Mouse (Mus musculus) CD4-positive, CD25-positive, alpha-beta regulatory T cell, adult 4 months (primary cell): Measurements from ENCODE around the gene Parn. TPM values are rescaled to one million over a fixed set of nuclear protein-coding genes. Genes with fewer than 3 reads are reported as not detected.
A peak's percentile ranks its signal among the peaks of the same experiment; 100 is the strongest.
"Not testable (repeated sequence)": the region's sequence is repeated elsewhere in the genome, so short reads cannot be mapped to it uniquely, and the experiment has no call there.

Source experiments
- ATAC-seq: one replicate; pipeline ENCODE4 v1.8.0; 2017
- polyA plus RNA-seq, 2 experiments: library from polyadenylated mRNA; unstranded; fragments of 100-300 nt; shearing (Covaris generic); gene quantifications; one replicate each; pipeline ENCODE4 v1.2.1; 2017

Parn gene
- polyA plus RNA-seq: 10 to 100 TPM; 36.0 to 41.4 TPM

DNA sequence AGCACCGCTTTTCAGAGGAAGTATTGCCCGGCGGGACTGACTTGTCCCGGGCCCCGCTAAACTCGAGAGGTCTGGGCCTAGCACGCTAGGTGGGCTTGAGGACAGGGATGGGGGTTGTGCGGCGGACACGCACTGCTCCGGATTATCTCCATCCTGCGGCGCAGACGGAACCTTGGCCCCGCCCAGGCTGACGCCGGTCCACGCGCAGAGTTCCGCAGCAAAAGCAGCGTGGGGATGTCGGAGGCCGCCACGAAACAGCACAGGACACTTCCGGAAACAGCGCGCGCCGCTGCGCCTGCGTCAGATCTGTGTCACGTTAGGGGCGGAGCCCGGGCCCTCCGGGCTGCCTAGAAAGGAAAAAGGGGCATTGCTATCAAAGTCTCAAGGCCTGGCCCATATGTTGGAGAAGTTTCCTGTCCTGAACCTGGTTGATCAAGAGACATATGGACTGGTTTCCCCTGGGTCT is at the start of gene Parn:
Gene Parn, minus strand, starts transcription at position 293 of the 466 bp plus-strand sequence.
- ATAC-seq: peak; percentile 82

DNA sequence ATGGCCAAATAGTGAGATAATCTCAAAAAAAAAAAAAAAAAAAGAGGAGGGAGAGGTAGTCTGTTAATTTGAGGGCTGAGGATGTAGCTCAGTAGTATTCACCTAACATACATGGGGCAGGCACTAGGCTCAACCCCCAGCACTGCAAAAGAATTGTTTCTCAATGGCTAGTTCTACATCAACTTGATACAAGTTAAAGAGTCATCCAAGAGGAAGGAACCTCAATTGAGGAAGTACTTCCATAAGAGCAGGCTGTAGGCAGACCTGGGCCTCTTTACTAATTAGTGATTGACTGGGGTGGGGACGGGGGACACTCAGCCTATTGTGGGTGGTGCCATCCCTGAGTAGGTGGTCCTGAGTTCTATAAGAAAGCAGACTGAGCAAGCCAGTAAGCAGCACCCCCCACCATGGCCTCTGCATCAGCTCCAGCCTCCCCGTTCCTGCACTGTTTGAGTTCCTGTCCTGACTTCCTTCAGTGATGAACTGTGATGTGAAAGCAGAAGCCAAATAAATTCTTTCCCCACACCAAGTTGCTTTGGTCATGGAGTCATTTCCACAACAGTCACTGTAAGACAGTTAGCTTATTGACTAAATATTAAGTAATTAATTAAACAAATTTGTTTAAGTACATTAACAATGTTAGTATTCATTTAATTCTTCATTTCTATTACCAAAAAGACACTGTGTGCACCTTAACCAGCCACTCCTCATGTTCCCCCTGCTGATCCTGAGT is 49.0 kb upstream of the Parn start:
- ATAC-seq: no peak

DNA sequence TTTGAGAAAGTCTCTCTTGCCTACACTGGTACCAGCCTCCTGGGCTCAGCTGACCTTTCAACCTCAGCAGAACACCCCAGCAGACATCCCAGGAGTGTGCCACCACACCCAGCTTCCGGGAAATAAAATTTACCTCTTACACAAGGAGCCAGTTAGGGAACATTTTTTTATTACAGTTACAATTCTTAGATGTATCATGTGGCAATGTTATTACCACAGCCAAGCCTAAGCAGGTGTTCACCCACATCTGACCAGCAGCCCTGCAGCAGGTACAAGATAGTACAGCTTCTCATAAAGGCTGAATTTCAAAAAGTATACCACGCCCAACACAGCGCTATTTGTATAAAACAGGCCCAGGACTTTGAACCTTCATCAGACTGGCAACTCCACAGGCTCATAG is 46.9 kb upstream of the Parn start:
- ATAC-seq: no peak

DNA sequence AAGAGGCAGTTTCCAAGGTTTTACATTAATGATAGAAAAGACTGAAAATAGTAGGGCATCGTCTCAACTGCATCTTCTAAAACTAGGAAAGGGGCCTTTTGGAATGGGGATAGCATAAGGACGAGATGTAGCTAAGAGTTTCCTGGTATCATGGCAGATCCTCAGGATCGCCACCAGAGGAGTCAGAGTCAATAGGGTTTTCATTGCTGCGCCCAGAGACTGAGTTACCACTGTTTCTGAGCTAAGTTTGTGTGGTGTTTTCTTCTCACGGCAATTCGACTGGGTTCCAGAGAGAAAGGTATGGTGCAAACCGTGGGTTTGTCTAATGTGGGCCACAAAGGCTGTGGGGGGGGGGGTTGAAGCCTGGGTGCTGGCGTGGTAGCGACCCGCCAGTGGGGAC is 36.7 kb upstream of the Parn start:
- no peak for ATAC-seq

DNA sequence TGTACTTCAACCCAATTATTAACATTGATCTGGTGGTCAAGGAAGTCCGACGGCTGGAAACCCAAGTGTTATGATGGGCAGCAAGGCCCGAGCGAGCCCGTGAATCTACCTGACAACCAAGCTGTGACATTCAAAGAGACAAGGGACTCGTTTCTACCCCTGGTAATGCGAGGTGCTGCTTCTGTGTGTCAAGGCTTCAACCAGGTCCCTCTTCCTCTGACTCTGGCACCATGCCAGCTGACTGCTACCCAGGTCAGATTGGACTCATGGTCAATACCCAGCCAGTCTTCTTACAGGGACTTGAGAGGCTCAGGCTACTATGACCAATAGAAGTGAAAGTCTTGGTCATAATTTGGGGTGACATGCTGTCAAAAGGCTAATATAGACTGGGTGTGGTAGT is 34.2 kb upstream of the Parn start:
- ATAC-seq: no peak

DNA sequence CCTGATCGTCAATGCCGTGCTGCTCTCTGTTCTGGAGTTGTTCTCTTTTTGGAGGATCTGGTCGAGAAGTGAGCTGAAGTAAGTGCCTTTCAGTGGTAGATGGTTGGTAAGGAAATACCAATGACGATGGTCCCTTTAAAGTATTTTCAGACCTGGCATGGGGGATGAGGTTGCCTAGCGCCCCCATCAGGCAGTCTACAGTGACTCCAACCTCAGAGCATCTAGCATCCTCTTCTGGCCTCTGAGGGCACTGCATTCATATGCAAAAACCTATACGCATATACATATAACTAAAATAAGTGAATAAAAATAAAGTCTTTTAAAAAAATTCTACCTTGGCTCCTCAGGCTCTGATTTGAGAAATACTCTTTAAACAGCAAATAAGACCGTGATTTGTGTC is 31.0 kb upstream of the Parn start:
- ATAC-seq: no peak

DNA sequence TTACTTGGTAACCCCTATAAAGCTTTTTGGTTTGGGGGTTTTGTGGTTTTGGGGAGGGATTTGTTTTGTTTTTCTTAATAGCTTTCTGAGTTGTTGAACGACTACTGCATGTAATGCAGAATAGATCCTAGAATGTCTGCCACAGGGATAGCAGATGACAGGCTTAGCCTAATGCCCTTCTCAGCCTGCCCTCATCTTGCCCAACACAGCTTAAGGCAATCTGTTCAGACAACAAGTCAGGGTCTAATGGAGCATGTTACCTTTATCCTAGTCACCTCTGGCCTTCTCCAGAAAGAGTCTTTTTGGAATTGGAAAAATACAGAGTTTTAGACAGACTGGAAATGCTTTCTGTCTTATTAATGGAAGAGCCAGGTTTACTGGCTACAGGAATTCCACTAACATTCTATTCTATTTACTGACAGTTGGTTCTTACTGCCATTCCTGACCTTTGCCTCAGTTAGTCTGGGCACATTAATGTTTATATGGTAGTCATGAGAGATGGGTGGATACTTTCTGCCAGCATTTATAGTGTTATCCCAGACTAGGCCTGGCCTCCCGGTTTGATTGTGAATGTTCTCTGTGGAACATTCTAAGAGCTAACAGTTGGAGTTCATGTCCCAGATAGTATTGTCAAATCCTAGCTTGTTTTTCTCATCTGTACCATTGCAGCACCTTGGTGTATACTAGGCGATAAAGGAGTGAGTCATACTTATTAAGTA is 10.8 kb upstream of the Parn start:
- no peak for ATAC-seq

DNA sequence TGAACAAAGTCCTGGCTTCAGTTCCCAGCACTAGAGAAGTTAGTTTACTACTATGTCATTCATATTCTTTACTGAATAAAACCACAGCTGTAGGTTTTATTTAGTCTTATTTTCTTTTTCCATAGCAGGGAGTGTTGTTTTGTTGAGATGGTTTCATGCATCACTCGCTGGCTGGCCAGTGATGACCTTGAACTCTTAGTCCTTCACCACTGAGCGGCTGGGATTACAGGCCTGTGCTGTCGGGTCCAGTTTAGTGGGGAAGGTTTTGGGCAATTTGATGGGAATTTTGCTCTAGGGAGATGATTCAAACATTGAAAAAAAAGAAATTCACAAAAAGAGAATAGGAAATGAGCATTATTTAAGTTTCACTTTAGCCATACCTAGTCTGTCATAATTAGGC is 6.5 kb upstream of the Parn start:
- no peak for ATAC-seq

DNA sequence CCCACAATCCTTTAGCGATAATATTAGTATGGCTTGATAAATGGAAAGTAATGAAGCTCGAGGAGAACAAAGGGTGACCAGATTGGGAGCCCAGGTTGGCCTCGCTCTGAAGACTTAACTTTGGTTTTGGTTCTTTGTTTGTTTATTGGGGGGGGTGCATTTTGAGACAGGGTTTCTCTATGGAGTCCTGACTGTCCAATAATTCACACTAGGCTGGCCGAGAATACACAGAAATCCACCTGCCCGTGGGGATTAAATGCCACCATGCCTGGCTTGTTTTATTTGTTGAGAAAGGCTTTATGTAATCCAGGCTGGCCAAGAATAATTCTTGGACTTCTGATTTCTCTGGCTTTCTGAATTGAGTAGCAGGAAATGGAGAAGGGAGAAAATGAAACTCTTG is 5.1 kb upstream of the Parn start:
- no peak for ATAC-seq

DNA sequence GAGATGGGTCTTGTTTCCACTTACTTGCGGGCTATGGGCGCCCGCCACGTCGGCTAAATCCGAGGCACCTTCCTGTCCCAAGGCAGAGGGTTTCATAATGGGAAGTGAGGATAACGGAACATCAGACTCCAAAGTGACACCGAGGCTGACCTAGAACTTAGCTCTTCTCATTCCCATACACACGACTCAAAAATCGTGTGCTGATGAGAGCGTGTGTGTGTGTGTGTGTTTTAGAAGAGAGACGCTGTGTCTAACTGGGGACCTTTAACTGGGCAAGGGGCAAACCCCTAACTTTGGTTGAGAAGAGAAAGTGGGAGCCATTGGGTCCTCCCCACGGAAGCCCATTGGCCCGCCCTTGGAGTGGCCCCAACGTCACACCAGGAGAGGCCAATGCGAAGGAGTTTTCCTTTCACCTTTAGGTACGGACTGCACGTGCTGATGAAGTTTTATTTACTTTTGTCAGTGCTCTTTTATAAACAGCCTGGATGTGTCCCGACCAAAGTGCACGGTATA is 4.5 kb upstream of the Parn start:
- peak; percentile 59 for ATAC-seq

DNA sequence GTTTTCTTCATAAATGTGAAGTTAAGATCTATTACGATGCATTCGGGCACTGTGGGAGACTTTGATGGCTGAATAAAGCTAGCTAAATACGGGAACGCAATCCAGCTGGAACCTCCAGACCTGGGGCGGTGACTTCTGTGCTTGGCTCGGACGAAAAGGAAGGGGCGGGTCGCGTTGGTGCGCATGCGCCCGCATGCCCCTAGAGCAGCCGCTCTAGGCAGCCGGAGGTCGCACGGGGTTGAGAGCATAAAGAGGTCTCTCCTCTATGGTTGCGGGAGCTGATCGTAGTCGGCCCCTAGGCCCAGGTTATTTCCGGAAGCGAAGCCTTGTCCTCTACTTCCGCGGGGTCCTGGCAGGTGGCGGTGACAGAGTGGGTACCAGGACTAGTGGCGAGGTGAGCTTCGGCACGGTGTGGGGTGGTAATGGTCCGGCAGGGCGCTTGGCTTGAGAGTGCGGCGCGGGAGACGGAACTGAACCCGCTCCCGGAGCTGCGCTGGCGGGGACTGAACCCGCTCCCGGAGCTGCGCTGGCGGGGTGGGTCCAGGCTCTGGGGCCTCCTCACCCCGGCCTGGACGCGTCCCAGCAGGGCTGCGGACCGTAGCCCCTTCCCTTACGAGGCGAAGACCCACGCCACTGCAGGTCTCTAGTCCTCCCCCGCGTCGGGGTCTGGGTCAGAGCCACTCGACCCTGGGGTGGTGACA is 3.9 kb upstream of the Parn start, which contains the start of the genes Bfar and 3110001I22Rik:
Gene Bfar, plus strand, starts transcription at position 174 of the 701 bp plus-strand sequence.
Gene 3110001I22Rik, plus strand, starts transcription at position 245 of the 701 bp plus-strand sequence.
- ATAC-seq: peak; percentile 70

DNA sequence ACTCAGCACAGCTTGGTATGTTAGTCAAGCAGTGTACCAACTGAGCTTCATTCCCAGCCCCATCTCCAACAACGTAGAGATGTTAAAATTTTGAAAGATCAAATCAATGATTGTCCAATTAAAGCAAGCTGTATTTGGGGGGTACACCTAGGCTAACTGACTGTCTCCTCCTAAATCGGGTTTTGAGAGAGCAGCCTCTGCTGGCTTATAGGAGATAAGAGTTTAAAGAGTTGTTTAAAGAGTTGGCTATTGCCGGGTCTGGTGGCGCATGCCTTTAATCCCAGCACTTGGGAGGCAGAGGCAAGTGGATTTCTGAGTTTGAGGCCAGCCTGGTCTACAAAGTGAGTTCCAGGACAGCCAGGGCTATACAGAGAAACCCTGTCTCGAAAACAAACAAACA is 2.9 kb upstream of the Parn start:
- not testable (repeated sequence) for ATAC-seq

DNA sequence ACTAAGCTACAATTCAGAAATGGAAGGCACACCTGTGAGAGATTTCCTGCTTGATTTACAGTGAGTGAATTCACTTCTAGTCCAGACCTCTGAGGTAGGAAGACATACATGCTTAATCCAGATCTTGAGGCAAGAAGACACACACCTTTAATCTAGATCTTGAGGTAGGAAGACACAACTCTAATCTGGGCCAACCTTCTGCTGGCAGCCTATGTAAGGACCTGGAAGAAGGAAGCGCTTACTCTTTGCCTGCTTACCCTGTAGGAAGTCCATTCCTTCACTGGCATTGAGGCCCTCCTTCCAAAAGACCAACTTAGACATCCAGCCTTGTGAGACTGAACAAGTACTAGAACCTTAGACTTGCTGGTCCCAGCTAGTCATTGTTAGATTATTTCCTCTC is 1.3 kb upstream of the Parn start:
- ATAC-seq: no peak

DNA sequence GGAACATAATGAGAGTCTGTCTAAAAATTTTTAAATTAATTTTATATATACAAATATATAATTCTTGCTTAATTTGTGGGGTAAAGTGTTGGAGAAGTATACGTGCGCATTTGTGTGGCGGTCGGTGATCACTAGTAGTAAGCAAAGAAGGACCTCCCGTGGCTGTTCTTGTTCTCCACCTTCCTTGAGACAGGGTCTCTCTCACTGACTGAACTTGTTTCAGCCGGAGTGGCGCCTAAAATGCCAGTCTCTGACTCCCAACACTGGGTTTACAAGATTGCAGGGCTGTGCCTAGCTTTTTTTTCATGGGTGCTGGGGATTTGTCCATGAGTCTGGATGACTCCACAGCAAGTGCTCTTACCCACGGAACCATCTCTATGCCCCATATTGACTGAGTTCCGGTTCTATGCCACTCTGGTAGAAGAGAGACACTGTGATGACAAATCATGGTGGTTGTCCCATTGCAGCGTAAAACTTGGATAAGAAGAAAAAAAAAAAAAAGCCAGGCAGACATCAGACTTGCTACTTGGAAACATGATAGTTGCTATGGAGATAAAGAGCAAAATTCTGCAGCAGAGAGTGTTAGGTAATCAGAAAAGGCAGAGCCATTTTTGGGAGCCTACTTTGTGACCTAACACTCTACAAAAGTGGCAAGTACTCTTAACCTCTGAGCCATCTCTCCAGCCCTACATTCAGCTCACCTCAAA is 585 bp upstream of the Parn start:
- no peak for ATAC-seq

DNA sequence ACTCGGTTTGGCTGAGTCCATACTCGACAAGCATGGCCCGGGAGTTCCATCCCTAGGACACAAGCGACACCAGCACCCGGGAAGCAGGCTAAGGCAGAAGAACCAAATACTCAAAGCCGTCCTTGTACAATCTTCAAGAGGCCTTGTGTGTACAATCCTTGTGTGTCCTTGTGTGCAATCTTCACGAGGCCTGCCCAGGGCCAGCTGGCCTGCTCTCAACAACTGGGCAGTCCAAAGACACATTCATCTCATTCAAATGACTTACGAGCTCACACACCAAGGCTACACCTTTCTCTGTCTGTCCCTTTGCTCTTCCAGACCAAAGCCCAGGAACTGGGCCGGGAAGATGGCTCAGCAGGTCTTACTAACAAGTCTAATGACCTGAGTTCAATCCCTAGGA is 7.2 kb downstream of the Parn start:
- no peak for ATAC-seq

DNA sequence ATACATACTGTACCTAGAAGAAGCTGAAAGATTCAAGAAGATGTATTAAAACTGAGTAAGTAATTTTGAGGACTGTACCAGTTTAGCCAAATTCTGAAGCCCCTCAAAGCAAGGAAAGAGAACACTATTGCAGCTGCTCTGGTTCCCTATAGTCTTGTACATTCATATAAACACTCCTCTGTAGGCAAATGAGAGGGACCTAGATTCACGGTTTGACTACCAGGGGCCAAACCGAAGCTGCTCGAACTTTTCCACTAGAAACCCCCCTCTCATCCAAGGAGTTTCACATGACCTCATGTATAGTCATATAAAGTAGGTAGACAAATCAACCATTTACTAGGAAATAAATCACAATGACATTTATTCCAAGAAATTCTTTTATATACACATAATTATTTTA is 9.1 kb downstream of the Parn start:
- ATAC-seq: no peak

DNA sequence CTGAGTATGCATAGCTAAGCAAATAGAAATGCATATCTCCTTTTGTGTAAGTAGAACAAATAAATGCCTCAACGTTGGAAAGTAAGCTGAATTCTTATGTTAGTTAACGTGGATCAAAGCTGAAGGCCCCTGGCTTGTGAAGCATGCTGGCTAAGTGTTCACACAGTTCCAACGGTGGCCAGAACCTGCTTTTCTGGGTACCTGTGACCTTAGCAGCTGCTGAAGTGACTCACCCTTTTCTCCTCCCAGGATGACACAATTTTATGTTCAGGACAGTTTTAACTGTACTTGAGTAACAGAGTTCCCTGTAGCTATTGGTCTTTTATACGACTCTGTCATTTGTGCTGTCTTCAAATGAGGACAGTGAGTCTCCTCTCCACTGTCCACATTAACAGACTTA is 22.0 kb downstream of the Parn start:
- ATAC-seq: no peak

DNA sequence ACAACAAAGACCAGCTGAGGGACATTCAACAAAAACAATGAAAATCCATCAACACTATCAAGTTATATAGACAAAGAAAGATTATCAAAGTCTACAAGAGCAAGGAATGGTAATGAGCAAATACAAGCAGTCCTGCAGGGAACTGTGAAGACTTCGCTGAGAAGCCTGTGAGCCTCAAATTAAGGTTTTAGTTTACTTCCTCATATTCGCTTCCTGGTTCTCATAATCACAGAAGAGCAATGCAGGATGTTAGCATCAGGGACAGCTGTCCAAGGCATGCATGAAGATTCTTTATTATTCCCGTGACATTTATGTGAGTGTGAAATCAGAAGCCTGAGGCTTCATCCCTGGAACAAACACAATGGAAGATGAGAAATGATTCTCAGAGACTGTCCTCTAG is 23.5 kb downstream of the Parn start:
- no peak for ATAC-seq

DNA sequence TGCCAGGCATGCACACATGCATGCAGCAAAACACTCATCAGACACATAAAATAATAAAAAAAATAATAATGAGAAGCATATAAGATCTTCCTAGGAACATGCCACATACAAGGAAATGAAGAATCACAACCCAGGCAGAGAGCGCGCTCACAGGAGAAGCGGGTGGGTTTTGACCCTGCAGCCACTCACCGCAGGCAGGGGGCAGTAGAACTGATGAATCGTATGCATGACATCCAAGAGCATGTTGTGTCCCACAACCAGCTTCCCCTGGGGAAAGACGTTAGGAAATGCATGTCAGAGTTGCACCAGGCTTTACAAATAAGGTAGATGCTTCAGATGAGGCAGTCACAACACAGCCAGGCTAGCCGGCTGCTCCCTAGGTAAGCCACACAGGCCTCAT is 27.9 kb downstream of the Parn start:
- no peak for ATAC-seq

DNA sequence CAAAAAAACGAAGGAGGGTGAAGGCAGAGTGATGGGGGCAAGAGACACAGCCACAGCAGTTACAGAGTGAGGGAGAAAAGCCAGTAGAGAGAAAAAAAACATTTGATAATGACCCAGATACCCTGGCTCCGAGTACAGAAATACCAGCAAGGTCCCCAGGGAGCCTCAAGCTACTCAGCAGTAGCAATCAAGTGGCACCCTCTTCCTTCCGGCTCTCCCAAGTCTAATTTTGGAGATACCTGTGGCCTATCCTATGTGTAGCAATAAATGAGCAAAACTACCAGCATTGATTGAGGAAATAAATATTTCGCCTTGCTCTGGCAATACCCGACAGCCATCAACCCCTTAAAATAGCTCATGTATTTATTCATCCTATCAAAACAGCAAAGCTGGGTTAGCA is 28.5 kb downstream of the Parn start:
- ATAC-seq: no peak

DNA sequence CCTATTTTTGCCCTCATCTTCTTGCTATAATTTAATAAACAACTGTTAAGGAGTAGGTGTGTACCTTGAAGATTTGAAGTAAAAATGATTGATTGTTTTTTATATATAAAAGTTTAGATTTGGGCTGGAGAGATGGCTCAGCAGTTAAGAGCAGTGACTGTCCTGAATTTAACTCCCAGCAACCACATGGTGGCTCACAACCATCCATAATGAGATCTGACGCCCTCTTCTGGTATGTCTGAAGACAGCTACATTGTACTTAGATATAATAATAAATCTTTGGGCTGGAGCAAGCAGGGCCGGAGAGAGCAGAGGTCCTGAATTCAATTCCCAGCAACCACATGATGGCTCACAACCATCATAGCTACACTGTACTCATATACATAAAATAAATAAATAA is 29.8 kb downstream of the Parn start:
- not testable (repeated sequence) for ATAC-seq

DNA sequence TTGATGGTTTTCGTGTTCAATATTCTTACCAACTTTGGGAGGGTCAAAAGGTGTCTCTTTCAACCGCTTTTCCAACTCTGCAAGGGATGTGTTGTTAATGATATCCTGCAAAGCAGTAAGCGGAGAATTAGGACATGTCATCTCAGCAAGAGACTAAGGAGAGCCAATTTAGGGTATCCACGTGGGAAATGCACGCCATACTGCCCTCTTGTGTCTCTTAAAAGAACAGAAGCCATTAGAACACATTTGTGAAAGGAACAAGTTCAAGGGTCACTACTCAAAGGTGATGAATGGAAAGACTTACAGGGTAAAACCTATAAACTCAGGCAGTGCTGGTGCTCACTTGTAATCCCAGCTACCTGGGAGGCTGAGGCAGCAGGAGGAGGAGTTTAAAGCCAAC is 39.6 kb downstream of the Parn start:
- ATAC-seq: no peak
